Mouse (Mus musculus) heart, adult 2 months (tissue): ENCODE data around the gene Natd1. TPM values are rescaled to one million over a fixed set of nuclear protein-coding genes. Genes with fewer than 3 reads are reported as not detected.
"Not testable (repeated sequence)": the region's sequence is repeated elsewhere in the genome, so short reads cannot be mapped to it uniquely, and the experiment has no call there.

Source experiments
- DNase-seq, 2 experiments: peaks; one replicate each; pipeline ENCODE4 v3.0.0; 2021
- H3K27ac ChIP-seq: fragments of 200-600 bp; 2 replicates; pipeline ENCODE4 v1.8.1; 2022
- H3K27me3 ChIP-seq: fragments of 200-500 bp; 2 replicates; pipeline ENCODE4 v1.6.1; 2012; ENCODE audit warnings: mild to moderate bottlenecking, low read length, inconsistent platforms, mixed read lengths; ENCODE audit not compliant: control insufficient read depth, insufficient read depth
- H3K36me3 ChIP-seq: fragments of 200-500 bp; 2 replicates; pipeline ENCODE4 v1.6.1; 2012; ENCODE audit warnings: low read length, inconsistent platforms; ENCODE audit not compliant: control insufficient read depth, insufficient read depth
- H3K4me1 ChIP-seq: fragments of 200-500 bp; 2 replicates; pipeline ENCODE4 v1.6.1; 2011; ENCODE audit warnings: low read length; ENCODE audit not compliant: control insufficient read depth, insufficient read depth
- H3K4me3 ChIP-seq: fragments of 200-600 bp; 2 replicates; pipeline ENCODE4 v1.8.1; 2022
- H3K79me2 ChIP-seq: fragments of 200-500 bp; replicated peaks from 2 replicates; pipeline ENCODE4 v1.6.1; 2012; ENCODE audit warnings: mild to moderate bottlenecking, inconsistent platforms, low read length, moderate library complexity, mixed read lengths; ENCODE audit not compliant: control insufficient read depth, insufficient read depth
- H3K9ac ChIP-seq: fragments of 200-500 bp; 2 replicates; pipeline ENCODE4 v1.6.1; 2012; ENCODE audit warnings: low read depth, mild to moderate bottlenecking, control low read depth, inconsistent platforms, low read length, mixed read lengths
- CTCF ChIP-seq: fragments of 200-600 bp; IDR thresholded peaks from 2 replicates; pipeline ENCODE4 v1.8.1; 2022; ENCODE audit warnings: antibody characterized with exemption, mild to moderate bottlenecking, moderate library complexity
- EP300 ChIP-seq: fragments of 200-500 bp; IDR thresholded peaks from 2 replicates; pipeline ENCODE4 v1.6.1; 2011; ENCODE audit warnings: low read depth, low read length, control low read depth; ENCODE audit not compliant: insufficient read depth
- POLR2A ChIP-seq: fragments of 200-500 bp; IDR thresholded peaks from 2 replicates; pipeline ENCODE4 v1.6.1; 2011; ENCODE audit warnings: mild to moderate bottlenecking, low read depth, low read length, control low read depth; ENCODE audit not compliant: insufficient read depth
- WGBS: fragments of 180-500 bp; shearing (Covaris S2); methylation state at CpG from one replicate; pipeline ENCODE4 v1.1.7; 2018; 5-methylcytosine and 5-hydroxymethylcytosine counted together
- intact Hi-C: fragments of 180-260 bp; cut with DNase I; formaldehyde crosslinking; loops from one replicate; pipeline ENCODE4 v1.15.1; 2025
- polyA plus RNA-seq: library from polyadenylated mRNA; depleted of rRNA; stranded (reverse); fragments of >200 nt; gene quantifications from 2 replicates; pipeline ENCODE4 v1.2.3, GENCODE M21; 2012
- total RNA-seq, 2 experiments: library from RNA; stranded (reverse); gene quantifications; 2 replicates each; pipeline ENCODE4 v1.2.3; 2021

Gene Natd1
- total and polyA plus RNA-seq, 3 experiments = 11.4 to 15.6 (median 13.4) TPM

DNA sequence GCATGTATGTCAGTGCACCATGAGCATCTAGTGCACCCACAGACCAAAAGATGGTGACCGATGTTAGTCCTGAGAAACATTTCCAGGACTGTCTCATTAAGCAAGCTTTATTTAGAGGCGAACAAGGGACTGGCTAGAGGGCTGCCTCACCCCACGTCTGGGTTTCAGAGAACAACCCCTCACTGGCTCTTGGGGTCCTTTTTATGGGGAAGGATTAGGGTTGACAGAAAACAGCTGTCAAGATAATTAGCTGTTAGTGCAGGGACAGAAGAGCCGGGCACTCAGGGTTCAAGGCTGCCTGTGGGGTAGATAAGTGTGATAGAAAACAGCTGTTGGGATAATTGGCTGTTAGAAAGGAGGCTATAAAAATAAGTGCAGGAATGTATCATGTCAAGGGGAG, 18.6 kb downstream of the Natd1 start:
- no peak for TF ChIP-seq CTCF
- TF ChIP-seq POLR2A = no peak
- TF ChIP-seq EP300 = no peak
- Histone ChIP-seq H3K79me2 (no peaks in the 10 kb centered on the region), H3K27ac (no peak overlapping the region), H3K36me3 (no peaks in the 10 kb centered on the region), H3K27me3 (no peaks in the 10 kb centered on the region), H3K9ac (no peak overlapping the region), H3K4me3 (no peak overlapping the region), H3K4me1 (no peaks in the 10 kb centered on the region)
- intact Hi-C loops = no loop called here
- DNase-seq = no peak
- WGBS = 35% methylated on average over 4 of the region's 4 CpGs

DNA sequence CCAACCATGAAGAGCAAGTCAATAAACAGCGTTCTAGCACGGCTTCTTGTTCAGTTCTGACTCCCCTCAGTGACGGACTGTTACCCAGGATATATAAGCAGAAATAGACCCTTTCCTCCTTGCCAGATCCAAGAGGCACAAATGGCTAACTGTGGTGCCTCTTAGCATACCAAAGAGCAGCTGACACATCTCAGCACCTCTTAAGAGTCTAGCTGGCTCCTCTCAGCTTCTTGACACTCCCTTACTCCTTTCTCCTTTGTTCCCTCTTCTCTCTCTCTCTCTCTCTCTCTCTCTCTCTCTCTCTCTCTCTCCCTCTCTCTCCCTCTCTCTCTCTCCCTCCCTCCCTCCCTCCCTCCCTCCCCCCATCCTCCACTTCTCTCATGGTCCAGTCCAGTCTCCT, 23.8 kb downstream of the Natd1 start:
- H3K4me3 ChIP-seq = no peak overlapping the region
- WGBS = 62% methylated on average over 3 of the region's 3 CpGs

DNA sequence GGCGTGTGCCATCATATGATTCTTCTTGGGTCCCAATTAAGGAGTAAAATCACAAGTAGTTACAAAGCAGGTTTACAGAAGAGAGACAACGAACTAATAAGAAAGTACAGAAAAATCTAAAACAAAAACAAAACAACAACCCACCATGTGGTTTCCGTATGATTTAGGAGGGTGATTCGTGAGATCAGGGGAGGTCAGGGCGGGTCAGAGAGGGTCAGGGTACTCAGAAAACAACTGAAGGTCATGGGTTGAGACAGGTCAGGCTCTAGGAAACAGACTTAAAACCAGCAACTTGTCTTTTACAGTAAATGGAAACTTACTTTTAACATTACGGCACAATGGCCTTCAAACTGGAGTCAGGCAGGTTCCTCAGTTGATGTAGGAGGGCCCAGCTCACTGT, 24.3 kb downstream of the Natd1 start:
- WGBS = 69% methylated on average over 6 of the region's 6 CpGs
- intact Hi-C loops = no loop called here
- no peak for TF ChIP-seq CTCF
- TF ChIP-seq POLR2A = no peak
- no peak for TF ChIP-seq EP300

More for the DNA sequence above, 23.8 kb downstream of the Natd1 start:
- H3K4me1 ChIP-seq = no peaks in the 10 kb centered on the region
- no peaks in the 10 kb centered on the region for H3K27me3 ChIP-seq
- H3K36me3 ChIP-seq = no peaks in the 10 kb centered on the region
- DNase-seq = no peak
- TF ChIP-seq EP300 = no peak
- TF ChIP-seq CTCF = no peak
- TF ChIP-seq POLR2A = no peak
- intact Hi-C loops = no loop called here
- H3K79me2 ChIP-seq = no peaks in the 10 kb centered on the region
- H3K9ac ChIP-seq = no peak overlapping the region
- no peak overlapping the region for H3K27ac ChIP-seq

DNA sequence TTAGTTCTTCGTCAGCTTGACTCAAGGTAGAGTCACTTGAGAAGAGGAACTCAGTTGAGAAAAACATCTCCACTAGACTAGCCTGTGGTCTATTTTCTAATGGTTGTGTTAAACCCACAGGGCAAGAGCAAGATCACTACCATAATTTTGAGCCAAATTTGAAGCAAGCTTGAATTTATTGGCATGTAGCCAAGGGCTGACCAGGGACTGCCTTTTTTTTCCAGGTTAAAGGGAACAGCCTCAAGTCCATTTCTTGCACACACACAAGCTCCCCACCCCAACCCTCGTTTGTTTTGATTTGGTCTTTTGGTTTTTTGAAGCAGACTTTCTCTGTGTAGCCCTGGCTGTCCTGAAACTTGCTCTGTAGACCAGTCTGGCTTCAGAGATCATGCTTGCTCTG, 24.7 kb downstream of the Natd1 start:
- 61% methylated on average over 2 of the region's 2 CpGs for WGBS
- intact Hi-C loops = no loop called here

More for the DNA sequence above, 24.3 kb downstream of the Natd1 start:
- DNase-seq = no peak
- no peaks in the 10 kb centered on the region for H3K4me1 ChIP-seq
- H3K27ac ChIP-seq = no peak overlapping the region
- no peaks in the 10 kb centered on the region for H3K36me3 ChIP-seq
- H3K9ac ChIP-seq = no peak overlapping the region
- no peak overlapping the region for H3K4me3 ChIP-seq
- no peaks in the 10 kb centered on the region for H3K27me3 ChIP-seq
- H3K79me2 ChIP-seq = no peaks in the 10 kb centered on the region

DNA sequence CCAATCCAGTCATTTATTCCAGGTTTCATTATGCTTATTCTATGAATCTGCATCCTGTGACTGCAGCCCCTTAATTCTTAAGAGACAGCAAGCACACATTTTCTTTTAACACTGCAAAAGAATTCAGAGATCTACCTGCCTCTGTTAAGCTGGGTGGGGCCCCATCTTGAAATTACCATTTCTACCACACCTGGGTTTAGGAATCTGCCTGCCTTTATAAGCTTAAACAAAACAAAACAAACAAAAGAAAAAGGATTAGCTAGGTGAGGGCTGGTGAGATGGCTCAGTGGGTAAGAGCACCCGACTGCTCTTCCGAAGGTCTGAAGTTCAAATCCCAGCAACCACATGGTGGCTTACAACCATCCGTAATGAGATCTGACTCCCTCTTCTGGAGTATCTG, 27.6 kb downstream of the Natd1 start:
- intact Hi-C loops, H3K9ac ChIP-seq, H3K79me2 ChIP-seq, H3K27ac ChIP-seq, H3K4me1 ChIP-seq, H3K4me3 ChIP-seq, H3K36me3 ChIP-seq, DNase-seq, H3K27me3 ChIP-seq: not testable (repeated sequence)
- WGBS = 93% methylated on average over 3 of the region's 3 CpGs

More for the DNA sequence above, 24.7 kb downstream of the Natd1 start:
- H3K27ac ChIP-seq = no peak overlapping the region
- H3K9ac ChIP-seq = no peak overlapping the region
- H3K79me2 ChIP-seq = no peaks in the 10 kb centered on the region
- H3K4me1 ChIP-seq = no peaks in the 10 kb centered on the region
- H3K27me3 ChIP-seq = no peaks in the 10 kb centered on the region
- DNase-seq = no peak
- TF ChIP-seq EP300 (no peak), CTCF (no peak), POLR2A (no peak)
- H3K36me3 ChIP-seq = no peaks in the 10 kb centered on the region
- H3K4me3 ChIP-seq = no peak overlapping the region

DNA sequence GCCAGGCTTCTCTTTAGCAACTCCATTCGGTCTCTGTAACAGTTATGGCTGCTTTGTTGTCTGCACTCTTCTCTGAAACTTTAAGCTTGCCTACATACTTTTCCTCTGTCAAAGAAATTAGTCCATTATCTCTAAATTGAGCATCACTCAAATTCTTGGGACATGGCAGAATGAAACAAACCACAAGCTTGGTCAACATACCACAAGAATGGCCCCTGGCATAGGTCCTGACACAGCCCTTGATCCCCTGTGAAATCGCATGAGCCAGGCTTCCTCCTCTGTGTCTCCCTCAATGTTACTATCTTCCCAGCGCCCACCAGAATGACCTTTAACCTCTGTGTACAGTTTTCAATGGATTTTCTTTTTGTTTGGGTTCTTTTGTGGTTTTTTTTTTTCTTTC, 32.2 kb downstream of the Natd1 start:
- no peak for TF ChIP-seq EP300
- no peak for TF ChIP-seq CTCF
- no peak for TF ChIP-seq POLR2A
- no peaks in the 10 kb centered on the region; the same call in 1 of the 2 replicates for H3K79me2 ChIP-seq
- H3K4me1 ChIP-seq = peaks cover 6% of the 10 kb centered on the region
- intact Hi-C loops = no loop called here
- no peaks in the 10 kb centered on the region for H3K27me3 ChIP-seq
- H3K36me3 ChIP-seq = no peaks in the 10 kb centered on the region
- no peak overlapping the region for H3K9ac ChIP-seq
- H3K4me3 ChIP-seq = no peak overlapping the region
- no peak for DNase-seq
- WGBS = 79% methylated on average over 3 of the region's 3 CpGs
- H3K27ac ChIP-seq = no peak overlapping the region

DNA sequence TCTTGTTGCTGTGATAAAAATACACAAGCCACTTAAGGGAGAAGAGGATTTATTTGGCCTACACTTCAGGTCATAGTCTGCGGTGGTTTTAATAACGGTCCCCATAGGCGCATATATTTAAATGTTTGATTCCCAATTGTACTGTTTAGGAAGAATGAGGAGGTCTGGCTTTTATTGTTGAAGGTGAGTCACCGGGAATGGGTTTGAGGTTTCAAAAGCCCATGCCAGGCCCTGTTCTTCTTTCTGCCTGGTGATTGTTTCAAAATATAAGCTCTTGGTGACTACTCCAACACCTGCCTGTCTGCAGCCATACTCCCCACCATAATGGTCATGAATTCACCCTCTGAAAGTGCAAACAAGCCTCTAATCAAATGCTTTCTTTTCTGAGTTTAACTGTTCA, 34.0 kb downstream of the Natd1 start:
- H3K36me3 ChIP-seq = peaks cover under 1% of the 10 kb centered on the region; the same call in 1 of the 2 replicates
- WGBS = 80% methylated on average over 4 of the region's 4 CpGs
- TF ChIP-seq EP300 = no peak
- no peak for TF ChIP-seq CTCF
- TF ChIP-seq POLR2A = no peak
- peaks cover 12% of the 10 kb centered on the region for H3K79me2 ChIP-seq
- intact Hi-C loops = no loop called here
- no peak overlapping the region for H3K9ac ChIP-seq
- H3K4me3 ChIP-seq = no peak overlapping the region
- no peak overlapping the region for H3K27ac ChIP-seq
- peaks cover 18% of the 10 kb centered on the region for H3K4me1 ChIP-seq
- no peak for DNase-seq
- no peaks in the 10 kb centered on the region for H3K27me3 ChIP-seq
